Mouse (Mus musculus) liver, embryonic 11.5 days (tissue): Measurements from ENCODE around the gene Plk2. TPM values are rescaled to one million over a fixed set of nuclear protein-coding genes. Genes with fewer than 3 reads are reported as not detected.

Experiments used
- ATAC-seq: fragments of 200-750 bp; cut with Nextera tagmentation; replicated peaks from 2 replicates; pipeline ENCODE4 v1.8.0; 2017; ENCODE audit warnings: moderate number of reproducible peaks, mild to moderate bottlenecking, moderate TSS enrichment, moderate library complexity; ENCODE audit not compliant: low FRiP score
- DNase-seq: peaks from one replicate; pipeline ENCODE4 v3.0.0-alpha.2; 2017; ENCODE audit warnings: low spot score
- H3K27ac ChIP-seq: fragments of 300-500 bp; sonication (generic); 2 replicates; pipeline ENCODE4 v1.5.1; 2014; ENCODE audit warnings: mild to moderate bottlenecking, low read depth, low read length, control low read depth
- H3K27me3 ChIP-seq: fragments of 300-500 bp; sonication (generic); replicated peaks from 2 replicates; pipeline ENCODE4 v1.6.1; 2014; ENCODE audit warnings: low read length, mixed read lengths; ENCODE audit not compliant: control insufficient read depth, insufficient read depth
- H3K36me3 ChIP-seq: fragments of 300-500 bp; sonication (generic); 2 replicates; pipeline ENCODE4 v1.6.1; 2014; ENCODE audit warnings: mild to moderate bottlenecking, low read length, moderate library complexity, mixed read lengths; ENCODE audit not compliant: control insufficient read depth, insufficient read depth
- H3K4me1 ChIP-seq: fragments of 300-500 bp; sonication (generic); replicated peaks from 2 replicates; pipeline ENCODE4 v1.6.1; 2014; ENCODE audit warnings: low read length, mixed read lengths; ENCODE audit not compliant: control insufficient read depth, insufficient read depth
- H3K4me2 ChIP-seq: fragments of 300-500 bp; sonication (generic); 2 replicates; pipeline ENCODE4 v1.6.1; 2014; ENCODE audit warnings: mild to moderate bottlenecking, control low read depth, moderate library complexity
- H3K4me3 ChIP-seq: fragments of 300-500 bp; sonication (generic); 2 replicates; pipeline ENCODE4 v1.5.1; 2014; ENCODE audit warnings: low read depth, low read length, control low read depth
- H3K9ac ChIP-seq: fragments of 300-500 bp; sonication (generic); 2 replicates; pipeline ENCODE4 v1.6.1; 2014; ENCODE audit warnings: low read depth, low read length, control low read depth
- H3K9me3 ChIP-seq: fragments of 300-500 bp; sonication (generic); 2 replicates; pipeline ENCODE4 v1.6.1; 2016; ENCODE audit warnings: low read length, inconsistent platforms, mixed read lengths; ENCODE audit not compliant: control insufficient read depth
- WGBS: fragments of 180-500 bp; shearing (Covaris S2); extraction: QIAGEN DNeasy Blood & Tissue Kit; methylation state at CpG from one replicate; pipeline ENCODE4 v1.1.7; 2014; 5-methylcytosine and 5-hydroxymethylcytosine counted together
- polyA plus RNA-seq: library from polyadenylated mRNA; unstranded; fragments of >200 nt; fragmentation: Nextera tagmentation; extraction: Ambion mirVana; gene quantifications from 2 replicates; pipeline ENCODE4 v1.2.1, GENCODE M21; 2014

The Plk2 gene
- polyA plus RNA-seq, 1 experiment from 2014 or later: 35.6 TPM

GRCm38 (mm10) chr13:110422434-110422833, 27.6 kb downstream of the Plk2 start:
- 54% methylated on average over 7 of the region's 7 CpGs for WGBS
- Histone ChIP-seq H3K36me3 (no peaks in the 10 kb centered on the region), H3K4me1 (no peaks in the 10 kb centered on the region), H3K27me3 (no peaks in the 10 kb centered on the region), H3K9ac (no peak overlapping the region), H3K27ac (no peak overlapping the region), H3K4me2 (no peak overlapping the region), H3K4me3 (no peak overlapping the region), H3K9me3 (no peaks in the 10 kb centered on the region)
- DNase-seq (no peak), ATAC-seq (no peak)

- WGBS: 72% methylated on average over 8 of the region's 8 CpGs
These were observed 30.8 kb downstream of the Plk2 start for GRCm38 (mm10) chr13:110425512-110426222.

GRCm38 (mm10) chr13:110431388-110431787, 36.5 kb downstream of the Plk2 start:
- H3K27me3 ChIP-seq: no peaks in the 10 kb centered on the region
- no peak overlapping the region for H3K27ac ChIP-seq
- H3K4me1 ChIP-seq: no peaks in the 10 kb centered on the region
- H3K9me3 ChIP-seq: no peaks in the 10 kb centered on the region
- H3K36me3 ChIP-seq: no peaks in the 10 kb centered on the region
- H3K9ac ChIP-seq: no peak overlapping the region
- ATAC-seq (no peak), DNase-seq (no peak)
- H3K4me3 ChIP-seq: no peak overlapping the region
- no peak overlapping the region for H3K4me2 ChIP-seq

More at GRCm38 (mm10) chr13:110425512-110426222, 30.8 kb downstream of the Plk2 start:
- Histone ChIP-seq H3K27me3 (no peaks in the 10 kb centered on the region), H3K4me2 (no peak overlapping the region), H3K36me3 (no peaks in the 10 kb centered on the region), H3K4me1 (no peaks in the 10 kb centered on the region), H3K9ac (no peak overlapping the region), H3K9me3 (no peaks in the 10 kb centered on the region), H3K27ac (no peak overlapping the region), H3K4me3 (no peak overlapping the region)
- ATAC-seq (no peak; the same call in 1 of the 2 replicates), DNase-seq (no peak)

- H3K4me3 ChIP-seq: no peak overlapping the region
- H3K36me3 ChIP-seq: no peaks in the 10 kb centered on the region
- no peak overlapping the region for H3K4me2 ChIP-seq
- H3K27ac ChIP-seq: no peak overlapping the region
- no peaks in the 10 kb centered on the region for H3K4me1 ChIP-seq
- H3K9me3 ChIP-seq: no peaks in the 10 kb centered on the region
- WGBS: 45% methylated on average over 2 of the region's 2 CpGs
- no peak for ATAC-seq
- H3K27me3 ChIP-seq: no peaks in the 10 kb centered on the region
- DNase-seq: no peak
- H3K9ac ChIP-seq: no peak overlapping the region
These were observed 37.3 kb downstream of the Plk2 start for GRCm38 (mm10) chr13:110432062-110432566.

- 84% methylated on average over 4 of the region's 4 CpGs for WGBS
- Histone ChIP-seq H3K4me2 (no peak overlapping the region), H3K27me3 (no peaks in the 10 kb centered on the region)
These were observed 37.8 kb downstream of the Plk2 start for GRCm38 (mm10) chr13:110432613-110433012.

GRCm38 (mm10) chr13:110436692-110437091, 41.8 kb downstream of the Plk2 start:
- DNase-seq (no peak), ATAC-seq (no peak)
- no peaks in the 10 kb centered on the region for H3K27me3 ChIP-seq
- H3K27ac ChIP-seq: no peak overlapping the region
- no peak overlapping the region for H3K4me2 ChIP-seq
- H3K9ac ChIP-seq: no peak overlapping the region
- 75% methylated on average over 7 of the region's 7 CpGs for WGBS
- no peaks in the 10 kb centered on the region for H3K4me1 ChIP-seq
- H3K36me3 ChIP-seq: no peaks in the 10 kb centered on the region
- H3K4me3 ChIP-seq: no peak overlapping the region
- no peaks in the 10 kb centered on the region for H3K9me3 ChIP-seq

More at GRCm38 (mm10) chr13:110432613-110433012, 37.8 kb downstream of the Plk2 start:
- no peaks in the 10 kb centered on the region for H3K36me3 ChIP-seq
- no peak for ATAC-seq
- no peak for DNase-seq
- no peak overlapping the region for H3K9ac ChIP-seq
- no peaks in the 10 kb centered on the region for H3K9me3 ChIP-seq
- no peak overlapping the region for H3K4me3 ChIP-seq
- no peaks in the 10 kb centered on the region for H3K4me1 ChIP-seq
- H3K27ac ChIP-seq: no peak overlapping the region

GRCm38 (mm10) chr13:110438624-110439023, 43.8 kb downstream of the Plk2 start:
- H3K27ac ChIP-seq: no peak overlapping the region
- H3K9me3 ChIP-seq: no peaks in the 10 kb centered on the region
- ATAC-seq (no peak), DNase-seq (no peak)
- no peak overlapping the region for H3K9ac ChIP-seq
- no peak overlapping the region for H3K4me2 ChIP-seq
- H3K4me3 ChIP-seq: no peak overlapping the region
- no peaks in the 10 kb centered on the region for H3K4me1 ChIP-seq
- H3K36me3 ChIP-seq: no peaks in the 10 kb centered on the region
- 74% methylated on average over 9 of the region's 9 CpGs for WGBS
- H3K27me3 ChIP-seq: no peaks in the 10 kb centered on the region

GRCm38 (mm10) chr13:110444335-110444734, 49.5 kb downstream of the Plk2 start:
- no peak for ATAC-seq
- no peaks in the 10 kb centered on the region for H3K9me3 ChIP-seq
- H3K27ac ChIP-seq: no peak overlapping the region
- 66% methylated on average over 4 of the region's 4 CpGs for WGBS
- no peak overlapping the region for H3K9ac ChIP-seq
- no peak for DNase-seq
- no peaks in the 10 kb centered on the region for H3K36me3 ChIP-seq
- no peak overlapping the region for H3K4me2 ChIP-seq
- H3K4me3 ChIP-seq: no peak overlapping the region
- no peaks in the 10 kb centered on the region; the same call in 1 of the 2 replicates for H3K4me1 ChIP-seq
- no peaks in the 10 kb centered on the region for H3K27me3 ChIP-seq

GRCm38 (mm10) chr13:110444894-110445293, 50.0 kb downstream of the Plk2 start:
- 64% methylated on average over 3 of the region's 3 CpGs for WGBS

More at GRCm38 (mm10) chr13:110444894-110445293, 50.0 kb downstream of the Plk2 start:
- Histone ChIP-seq H3K4me3 (no peak overlapping the region), H3K9me3 (no peaks in the 10 kb centered on the region), H3K27ac (no peak overlapping the region), H3K27me3 (no peaks in the 10 kb centered on the region), H3K4me1 (no peaks in the 10 kb centered on the region; the same call in 1 of the 2 replicates), H3K9ac (no peak overlapping the region), H3K36me3 (no peaks in the 10 kb centered on the region), H3K4me2 (no peak overlapping the region)
- ATAC-seq (no peak), DNase-seq (no peak)
